In the genomic region with DNA sequence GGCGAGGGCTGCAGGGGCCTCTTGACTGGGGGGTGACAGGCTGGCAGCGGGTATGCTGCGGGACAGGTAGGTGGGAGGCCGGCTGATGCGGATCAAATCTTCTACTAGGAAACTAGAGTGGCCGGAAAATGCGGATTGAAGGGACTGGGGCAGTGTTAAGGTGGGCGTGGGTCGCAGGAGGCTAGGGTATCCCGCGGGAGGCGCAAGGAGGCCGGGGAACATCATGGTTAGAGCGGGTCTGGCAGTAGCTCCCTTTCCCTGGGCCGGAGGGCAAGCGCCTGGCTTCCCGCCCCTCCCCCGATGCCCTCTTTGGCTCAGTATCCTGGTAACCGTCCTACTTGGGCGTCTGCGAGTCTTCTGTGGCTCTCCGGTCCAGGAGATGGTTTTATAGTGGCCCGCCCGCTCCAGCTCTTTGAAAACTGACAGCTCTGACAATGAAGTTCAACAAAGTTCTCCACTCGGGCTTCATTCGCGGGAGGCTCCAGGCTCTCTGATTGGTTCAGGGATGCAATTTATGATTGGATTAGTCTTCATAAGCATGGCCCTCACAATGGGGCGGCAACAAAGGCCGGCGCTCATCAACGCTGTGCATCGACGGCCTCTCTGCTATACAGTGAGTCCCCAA, we compare ENCODE assay signal across 16 mouse cellular contexts. TPM values are rescaled to one million over a fixed set of nuclear protein-coding genes. Genes with fewer than 3 reads are reported as not detected.
DNase-seq lines count a peak whose midpoint lies in the region; ATAC-seq and TF ChIP-seq lines count a peak whose summit lies in the region.
"Had no signal": no experiment of that assay in that cellular context is flagged by ENCODE, and none has a peak within 500 bp of the region (broad histone marks: within the 10 kb centered on the region; RNA-seq: fewer than 3 reads in every experiment).

A gene (minus strand): TSS at position 359 of the 625 bp plus-strand sequence.

- H3K9ac ChIP-seq in ES-Bruce4 (ENCODE audit: low read depth, poor library complexity, severe bottlenecking), result no peak within 1 kb of the TSS
- H3K9ac ChIP-seq in hindbrain, embryonic 12.5 days, result no peak within 1 kb of the TSS
- peak within 1 kb of the TSS; percentile 63 for H3K9ac ChIP-seq in midbrain, embryonic 13.5 days (replicated peaks)

- peaks cover 56% of the 10 kb centered on the region for H3K27me3 ChIP-seq in ES-Bruce4 (ENCODE audit: control insufficient read depth, insufficient read depth, low read length, poor library complexity, severe bottlenecking)
- H3K27me3 ChIP-seq in hindbrain, embryonic 12.5 days, result peaks cover 97% of the 10 kb centered on the region
- H3K27me3 ChIP-seq in midbrain, embryonic 13.5 days, result peaks cover 88% of the 10 kb centered on the region

- under 1% methylated on average over 33 of the region's 33 CpGs for WGBS in hindbrain, embryonic 12.5 days
- under 1% methylated on average over 33 of the region's 33 CpGs for WGBS in midbrain, embryonic 13.5 days

- DNase-seq in brain, embryonic 14.5 days (ENCODE audit: low read depth), result peak; percentile 80
- no peak for DNase-seq in frontal cortex, postnatal 36 days (ENCODE audit: low spot score in 2 of 2)
- no peak for DNase-seq in gastrocnemius, adult 18-20 months (ENCODE audit: low spot score)
- DNase-seq in adrenal gland, postnatal 14 days, result no peak
- DNase-seq: cerebellum, adult 18-20 months; lung, postnatal 14 days had no signal

- ATAC-seq in hindbrain, embryonic 12.5 days (ENCODE audit: low FRiP score), result peak; percentile 59; the same call in 1 of the 2 replicates
- peak; percentile 83 for ATAC-seq in midbrain, embryonic 13.5 days

- H3K36me3 ChIP-seq in ES-Bruce4 (ENCODE audit: control insufficient read depth, insufficient read depth, low read length, poor library complexity, severe bottlenecking), result no peaks in the 10 kb centered on the region
- H3K36me3 ChIP-seq in hindbrain, embryonic 12.5 days, result no peaks in the 10 kb centered on the region
- H3K36me3 ChIP-seq in midbrain, embryonic 13.5 days, result no peaks in the 10 kb centered on the region

- H3K4me2 ChIP-seq in hindbrain, embryonic 12.5 days (replicated peaks), result peak within 1 kb of the TSS; percentile 13; the same call in 1 of the 2 replicates
- H3K4me2 ChIP-seq in midbrain, embryonic 13.5 days (replicated peaks), result peak within 1 kb of the TSS; percentile 59

- H3K4me3 ChIP-seq in ES-Bruce4 (ENCODE audit: low read depth, low read length), result peak within 1 kb of the TSS; percentile 32; the same call in 1 of the 2 replicates
- peak within 1 kb of the TSS; percentile 18 for H3K4me3 ChIP-seq in hindbrain, embryonic 12.5 days
- peak within 1 kb of the TSS; percentile 43 for H3K4me3 ChIP-seq in midbrain, embryonic 13.5 days (replicated peaks)
- H3K4me3 ChIP-seq: erythroblast, embryonic 14.5 days had no signal

- H3K27ac ChIP-seq in ES-Bruce4 (ENCODE audit: insufficient read depth, low read length), result no peak within 1 kb of the TSS
- H3K27ac ChIP-seq in hindbrain, embryonic 12.5 days, result no peak within 1 kb of the TSS
- H3K27ac ChIP-seq in midbrain, embryonic 13.5 days, result peak within 1 kb of the TSS; percentile 72

- H3K4me1 ChIP-seq in ES-Bruce4 (ENCODE audit: control insufficient read depth, insufficient read depth, low read length), result no peaks in the 10 kb centered on the region
- peaks cover 14% of the 10 kb centered on the region for H3K4me1 ChIP-seq in hindbrain, embryonic 12.5 days
- H3K4me1 ChIP-seq in midbrain, embryonic 13.5 days (replicated peaks), result peaks cover 77% of the 10 kb centered on the region

- no peak for TF ChIP-seq POLR2A in ES-Bruce4 (IDR thresholded peaks at IDR 0.05; ENCODE audit: insufficient read depth, low read length)
- TF ChIP-seq POLR2A in brain, embryonic 14.5 days (IDR thresholded peaks at IDR 0.05; ENCODE audit: borderline replicate concordance, extremely low read depth, insufficient read depth, insufficient read length, poor library complexity, severe bottlenecking), result peak; percentile 18; the same call in 1 of the 2 replicates

- H3K9me3 ChIP-seq in ES-Bruce4 (replicated peaks; ENCODE audit: control insufficient read depth, insufficient read depth, low read length, poor library complexity, severe bottlenecking), result no peaks in the 10 kb centered on the region
- no peaks in the 10 kb centered on the region for H3K9me3 ChIP-seq in hindbrain, embryonic 12.5 days (replicated peaks)
- no peaks in the 10 kb centered on the region for H3K9me3 ChIP-seq in midbrain, embryonic 13.5 days

- no peak for TF ChIP-seq CTCF in ES-Bruce4 (IDR thresholded peaks at IDR 0.05; ENCODE audit: low read depth, low read length)
- TF ChIP-seq CTCF in brain, embryonic 14.5 days (IDR thresholded peaks at IDR 0.05; ENCODE audit: borderline replicate concordance, extremely low read depth, insufficient read depth, insufficient read length), result no peak

- no peak for TF ChIP-seq EP300 in ES-Bruce4 (IDR thresholded peaks at IDR 0.05; ENCODE audit: insufficient read depth, low read depth, low read length)

RNA-seq across cellular contexts. Expression of the gene that starts here (rescaled TPM):
- not detected in 2 replicates for polyA plus RNA-seq in ES-Bruce4 (2011; ENCODE audit: insufficient read depth, insufficient read length, low read depth, missing spikeins)
- 9.6 and 14.1 TPM in 2 replicates for polyA plus RNA-seq in brain, embryonic 14.5 days (2012; rRNA removed)
- polyA plus RNA-seq in hindbrain, embryonic 12.5 days (2016; fragmentation: Nextera tagmentation; extraction: Ambion mirVana), result 17.9 and 30.8 TPM in 2 replicates
- polyA plus RNA-seq in midbrain, embryonic 13.5 days (2015; fragmentation: Nextera tagmentation; extraction: Ambion mirVana), result 78.5 and 84.6 TPM in 2 replicates
- not detected for total RNA-seq in gastrocnemius, adult 18-20 months (2021)
- total RNA-seq in adrenal gland, postnatal 14 days (2021), result not detected in 2 replicates
- total RNA-seq: adrenal gland, adult 18-20 months; ES-E14; left cerebral cortex, postnatal 25 days had no signal
- polyA plus RNA-seq: erythroblast, embryonic 14.5 days; large intestine, adult 2 months; small intestine, adult 2 months; testis, adult 2 months had no signal

Comparison
In these comparisons a context has a peak if more than half of its experiments do, and no peak if none do; other contexts are left out.
1. RNA of the gene that starts here (polyA plus RNA-seq): 78.5 to 84.6 TPM in midbrain, embryonic 13.5 days, 17.9 to 30.8 TPM in hindbrain, embryonic 12.5 days and 9.6 to 14.1 TPM in brain, embryonic 14.5 days; not detected in ES-Bruce4; every median in the first group is over 10 times any median in the second.
2. Peak in every context shown above with its lines, with median percentiles within 50 percentile points of each other: H3K4me3 ChIP-seq.